Mouse (Mus musculus) thymus, postnatal 36 days (tissue): ENCODE results near the gene Gm20425.

Experiments
- DNase-seq, 2 experiments: peaks; one replicate each; pipeline ENCODE4 v3.0.0; 2022; ENCODE audit warnings: mixed read lengths in 2 of 2

The Gm20425 gene

DNA sequence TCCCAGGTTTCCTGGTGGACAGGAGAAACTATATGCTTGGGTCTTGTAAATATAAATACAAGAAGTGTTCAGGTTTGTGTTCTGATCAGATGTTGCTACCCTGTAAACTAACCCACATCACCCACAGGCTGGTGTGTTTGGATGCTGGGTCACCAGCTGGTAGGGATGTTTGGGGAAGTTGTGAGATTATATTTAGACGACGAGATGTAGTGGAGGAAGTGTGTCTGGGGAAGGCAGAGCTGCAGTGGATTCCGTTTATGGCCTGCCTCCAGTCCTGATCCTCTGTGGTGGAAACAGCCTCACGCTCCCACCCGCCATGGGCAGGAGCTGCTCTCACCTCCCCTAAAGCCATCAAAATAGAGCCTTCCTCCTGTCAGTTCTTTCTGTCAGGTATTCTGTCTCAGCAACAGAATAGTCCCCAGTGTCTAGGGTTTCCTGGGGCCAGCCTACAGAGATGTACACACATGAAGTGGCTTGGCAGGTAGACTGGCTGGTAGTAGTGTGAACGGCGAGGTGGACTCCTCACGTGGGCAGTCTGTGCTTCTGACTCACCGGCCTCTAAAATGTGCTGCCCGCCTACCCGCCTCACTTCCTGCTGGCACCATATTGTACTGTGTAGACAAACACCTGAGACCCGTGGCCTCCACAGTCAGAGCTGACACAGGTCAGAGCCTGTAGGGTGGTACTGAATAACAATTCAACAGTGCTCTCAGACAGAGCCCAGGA lies 80.9 kb downstream of the Gm20425 start:
- DNase-seq = no peak

DNA sequence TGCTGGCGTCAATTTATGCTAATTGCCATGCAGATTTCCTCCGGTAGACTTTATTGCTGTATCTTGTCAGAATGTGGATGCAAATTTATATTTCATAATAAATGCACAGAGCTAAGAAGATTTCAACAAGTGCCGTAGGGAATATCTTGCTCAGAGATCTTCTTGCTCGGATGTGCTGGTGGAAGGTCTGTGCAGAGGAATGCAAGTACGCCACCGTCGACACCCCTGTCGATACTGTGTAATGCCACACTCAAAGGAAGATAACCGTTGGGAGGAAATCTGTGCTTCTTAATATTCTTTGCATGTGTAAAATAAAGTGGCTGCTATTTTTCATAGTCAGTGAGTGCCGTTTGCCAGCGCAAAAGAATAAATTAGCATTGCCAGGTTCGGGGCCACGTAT lies 83.0 kb downstream of the Gm20425 start:
- no peak for DNase-seq

DNA sequence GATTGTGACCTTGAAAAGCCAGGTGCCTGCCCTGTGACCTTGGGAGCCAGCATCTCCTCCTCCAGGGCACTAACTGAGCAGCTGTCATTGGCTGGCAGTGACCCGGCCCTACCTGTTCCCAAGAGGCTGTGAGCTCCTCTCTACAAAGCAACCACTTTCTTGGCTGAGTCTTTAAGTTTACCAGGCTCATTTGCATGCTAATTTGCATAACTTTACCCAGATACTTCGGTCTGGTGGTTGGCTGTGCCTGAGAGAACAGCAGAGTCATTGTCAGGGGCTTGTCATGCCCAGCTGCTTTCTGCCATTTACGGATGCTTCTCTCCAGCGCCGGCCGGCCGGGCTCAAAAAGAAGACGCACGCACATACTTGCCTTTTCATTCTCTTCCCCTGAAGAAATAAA lies 83.4 kb downstream of the Gm20425 start:
- no peak for DNase-seq

DNA sequence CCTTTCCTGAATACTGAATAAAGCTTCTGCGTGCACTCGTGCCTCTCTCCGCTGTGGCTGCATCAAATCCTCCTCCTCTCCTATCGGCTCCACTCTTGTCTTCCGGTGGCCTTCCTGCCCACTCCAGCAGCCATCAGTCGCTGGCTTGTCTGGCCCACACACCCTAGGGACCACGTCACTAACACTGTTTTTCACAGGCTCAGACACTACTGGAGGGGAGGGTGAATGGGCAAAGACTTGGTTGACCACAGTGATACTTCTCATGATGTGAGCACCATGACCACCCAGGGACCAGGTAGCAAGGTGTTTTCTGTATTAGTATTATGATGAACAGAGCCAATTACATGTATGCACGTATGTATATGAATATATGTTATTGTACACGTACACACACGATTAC lies 83.8 kb downstream of the Gm20425 start:
- DNase-seq = no peak

DNA sequence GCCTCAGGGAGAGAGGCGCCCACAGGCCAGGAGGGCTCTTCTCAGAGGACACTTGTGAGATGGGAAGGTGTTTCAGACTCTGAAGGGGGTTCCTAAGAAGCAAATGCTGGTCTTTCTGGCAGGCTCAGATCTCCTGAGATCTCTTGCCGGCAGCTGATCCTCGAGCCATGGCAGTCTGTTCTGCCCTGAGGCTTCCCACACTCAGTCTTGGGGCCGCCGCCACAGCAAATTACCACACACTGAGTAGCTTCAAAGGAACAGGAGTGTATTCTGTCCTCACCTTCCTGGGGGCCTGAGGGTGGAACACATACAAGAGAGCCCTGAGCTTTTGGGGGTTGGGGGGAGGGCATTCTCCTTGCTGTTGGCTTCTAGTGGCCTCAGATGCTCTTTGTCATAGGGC lies 84.8 kb downstream of the Gm20425 start:
- no peak for DNase-seq

DNA sequence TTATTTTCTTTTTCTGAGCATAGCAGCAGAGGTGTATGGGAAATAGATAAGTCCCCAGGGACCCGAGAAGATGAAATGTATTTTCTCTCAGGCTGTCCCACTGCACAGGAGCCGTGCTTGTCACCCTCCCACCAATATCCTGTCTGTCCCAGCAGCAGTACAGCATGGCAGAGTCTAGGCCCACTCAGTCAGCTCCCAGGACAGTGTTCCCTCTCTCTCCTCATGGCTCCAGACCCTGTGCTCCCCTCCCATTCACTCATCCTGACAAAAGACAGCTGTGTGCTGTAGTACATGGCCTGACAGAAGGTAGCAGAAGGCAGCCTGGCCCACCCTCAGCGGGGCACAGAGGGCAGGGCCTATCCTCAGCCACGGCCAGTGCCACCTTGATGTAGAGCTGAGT lies 86.2 kb downstream of the Gm20425 start:
- DNase-seq = no peak

DNA sequence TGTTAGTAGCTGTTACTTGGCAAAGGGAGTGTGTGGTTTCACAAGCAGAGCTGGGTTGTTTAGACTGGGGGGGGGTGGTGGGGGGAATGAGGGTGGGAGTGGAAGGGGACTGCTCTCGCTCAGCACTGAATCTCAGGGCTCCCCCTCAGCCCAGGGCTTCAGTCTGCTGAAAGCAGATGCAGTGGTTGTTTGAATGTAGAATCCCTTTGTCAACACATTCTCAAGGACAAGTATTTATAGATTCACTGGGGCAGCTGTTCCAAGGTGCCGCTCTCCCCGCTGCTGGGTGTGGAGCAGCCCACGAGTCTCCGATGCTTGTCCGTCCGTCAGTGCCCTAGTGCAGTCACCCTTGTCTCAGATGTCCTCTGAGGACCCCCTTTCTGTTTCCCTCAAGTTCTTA lies 88.8 kb downstream of the Gm20425 start:
- DNase-seq = no peak

DNA sequence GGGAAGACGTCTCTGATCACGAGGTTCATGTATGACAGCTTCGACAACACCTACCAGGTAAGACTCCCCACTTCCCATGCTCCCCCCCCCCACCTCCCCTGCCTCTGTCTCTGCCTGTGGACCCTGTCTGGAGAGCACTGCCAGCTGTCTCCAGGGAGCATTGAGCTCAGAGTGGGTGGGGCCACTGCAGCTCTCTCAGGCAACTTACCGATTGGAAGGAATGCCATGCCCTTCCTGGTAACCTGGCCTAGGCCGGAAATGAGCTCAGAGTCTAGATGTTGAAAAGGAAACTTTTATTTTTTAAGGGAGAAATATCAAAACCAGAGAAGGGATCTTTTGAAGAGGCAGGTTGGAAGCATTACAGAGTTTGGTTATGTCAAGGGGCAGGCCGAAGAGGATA lies 89.7 kb downstream of the Gm20425 start:
- DNase-seq = no peak
